Mouse (Mus musculus): ENCODE measurements around the gene Galc. TPM values are rescaled to one million over a fixed set of nuclear protein-coding genes. Genes with fewer than 3 reads are reported as not detected.

The Galc gene
- total and polyA plus RNA-seq, 3 experiments, result not detected

GRCm38 (mm10) chr12:98205450-98206051 lies 53.7 kb downstream of the Galc start:
- Histone ChIP-seq H3K4me1 (ENCODE audit: control insufficient read depth in 1 of 2, insufficient read depth in 2 of 2, low read length in 2 of 2) (no peaks in the 10 kb centered on the region), H3K79me2 (ENCODE audit: control insufficient read depth, insufficient read depth, low read length, poor library complexity) (no peaks in the 10 kb centered on the region), H3K27ac (ENCODE audit: control insufficient read depth, low read depth, low read length) (no peak overlapping the region), H3K36me3 (ENCODE audit: control insufficient read depth in 1 of 2, insufficient read depth in 2 of 2, low read length in 2 of 2) (no peaks in the 10 kb centered on the region), H3K9me3 (replicated peaks; ENCODE audit: insufficient read depth, low read length) (no peaks in the 10 kb centered on the region), H3K4me3 (ENCODE audit: control insufficient read depth in 1 of 2, insufficient read depth in 1 of 2, low read depth in 2 of 2, low read length in 2 of 2) (no peak overlapping the region), H3K27me3 (ENCODE audit: control insufficient read depth in 1 of 2, insufficient read depth in 2 of 2, low read length in 2 of 2) (no peaks in the 10 kb centered on the region; a peak in 1 of 4 replicates), H3K9ac (ENCODE audit: control insufficient read depth, low read depth, low read length, poor library complexity, severe bottlenecking) (no peak overlapping the region)
- no peak for DNase-seq (ENCODE audit: low read depth, low spot score)
- TF ChIP-seq TAL1 (IDR thresholded peaks at IDR 0.05; ENCODE audit: low read length), result no peak
- no peak for TF ChIP-seq ZC3H11A (IDR thresholded peaks at IDR 0.05; ENCODE audit: low read depth, low read length)
- no peak for TF ChIP-seq EP300 (IDR thresholded peaks at IDR 0.05; ENCODE audit: low read depth in 1 of 2, low read length in 2 of 2)
- no peak for TF ChIP-seq ETS1 (IDR thresholded peaks at IDR 0.05; ENCODE audit: low read depth, low read length)
- no peak for TF ChIP-seq BHLHE40 (IDR thresholded peaks at IDR 0.05; ENCODE audit: borderline replicate concordance, low read depth, low read length)
- no peak for TF ChIP-seq E2F4 (IDR thresholded peaks at IDR 0.05; ENCODE audit: borderline replicate concordance, low read depth, low read length)

GRCm38 (mm10) chr12:98197401-98197800 lies 61.9 kb downstream of the Galc start:
- TF ChIP-seq USF2 (IDR thresholded peaks at IDR 0.05; ENCODE audit: borderline replicate concordance in 1 of 2, insufficient read depth in 1 of 2, low read depth in 1 of 2, low read length in 2 of 2) (no peak), POLR2AphosphoS2 (IDR thresholded peaks at IDR 0.05; ENCODE audit: low read length) (no peak), TBP (IDR thresholded peaks at IDR 0.05; ENCODE audit: low read depth, low read length) (no peak), TCF12 (IDR thresholded peaks at IDR 0.05; ENCODE audit: low read depth, low read length) (no peak), MEF2A (IDR thresholded peaks at IDR 0.05; ENCODE audit: extremely low read depth, insufficient replicate concordance, low read depth, low read length, poor library complexity, severe bottlenecking) (no peak), CHD2 (IDR thresholded peaks at IDR 0.05; ENCODE audit: low read length) (no peak), SIN3A (IDR thresholded peaks at IDR 0.05; ENCODE audit: low read length) (no peak), BHLHE40 (IDR thresholded peaks at IDR 0.05; ENCODE audit: borderline replicate concordance, low read depth, low read length) (no peak), RCOR1 (IDR thresholded peaks at IDR 0.05; ENCODE audit: low read depth, low read length) (no peak), ELF1 (IDR thresholded peaks at IDR 0.05; ENCODE audit: low read depth, low read length) (no peak), ZNF384 (IDR thresholded peaks at IDR 0.05; ENCODE audit: low read depth, low read length) (no peak), ZC3H11A (IDR thresholded peaks at IDR 0.05; ENCODE audit: low read depth, low read length) (no peak), SMC3 (IDR thresholded peaks at IDR 0.05; ENCODE audit: low read depth, low read length) (no peak), RAD21 (IDR thresholded peaks at IDR 0.05; ENCODE audit: low read depth, low read length) (no peak), ZKSCAN1 (IDR thresholded peaks at IDR 0.05; ENCODE audit: low read depth, low read length) (no peak), HCFC1 (IDR thresholded peaks at IDR 0.05; ENCODE audit: low read depth, low read length) (no peak), JUND (IDR thresholded peaks at IDR 0.05; ENCODE audit: low read depth, low read length) (no peak), MYB (IDR thresholded peaks at IDR 0.05; ENCODE audit: low read depth, low read length) (no peak), EP300 (IDR thresholded peaks at IDR 0.05; ENCODE audit: low read depth in 1 of 2, low read length in 2 of 2) (no peak), UBTF (IDR thresholded peaks at IDR 0.05; ENCODE audit: borderline replicate concordance, insufficient read depth, low read depth, low read length) (no peak)
- no peaks in the 10 kb centered on the region for H3K79me2 ChIP-seq (ENCODE audit: control insufficient read depth, insufficient read depth, low read length, poor library complexity)
- no peaks in the 10 kb centered on the region for H3K36me3 ChIP-seq (ENCODE audit: control insufficient read depth in 1 of 2, insufficient read depth in 2 of 2, low read length in 2 of 2)
- no peak overlapping the region for H3K9ac ChIP-seq (ENCODE audit: control insufficient read depth, low read depth, low read length, poor library complexity, severe bottlenecking)
- H3K9me3 ChIP-seq (replicated peaks; ENCODE audit: insufficient read depth, low read length), result no peaks in the 10 kb centered on the region
- no peaks in the 10 kb centered on the region for H3K4me1 ChIP-seq (ENCODE audit: control insufficient read depth in 1 of 2, insufficient read depth in 2 of 2, low read length in 2 of 2)
- DNase-seq (ENCODE audit: low read depth, low spot score), result no peak
- no peak overlapping the region for H3K4me3 ChIP-seq (ENCODE audit: control insufficient read depth in 1 of 2, insufficient read depth in 1 of 2, low read depth in 2 of 2, low read length in 2 of 2)
- no peak overlapping the region for H3K27ac ChIP-seq (ENCODE audit: control insufficient read depth, low read depth, low read length)
- no peaks in the 10 kb centered on the region for H3K27me3 ChIP-seq (ENCODE audit: control insufficient read depth in 1 of 2, insufficient read depth in 2 of 2, low read length in 2 of 2)

All from MEL (cell line).